In the genomic region with DNA sequence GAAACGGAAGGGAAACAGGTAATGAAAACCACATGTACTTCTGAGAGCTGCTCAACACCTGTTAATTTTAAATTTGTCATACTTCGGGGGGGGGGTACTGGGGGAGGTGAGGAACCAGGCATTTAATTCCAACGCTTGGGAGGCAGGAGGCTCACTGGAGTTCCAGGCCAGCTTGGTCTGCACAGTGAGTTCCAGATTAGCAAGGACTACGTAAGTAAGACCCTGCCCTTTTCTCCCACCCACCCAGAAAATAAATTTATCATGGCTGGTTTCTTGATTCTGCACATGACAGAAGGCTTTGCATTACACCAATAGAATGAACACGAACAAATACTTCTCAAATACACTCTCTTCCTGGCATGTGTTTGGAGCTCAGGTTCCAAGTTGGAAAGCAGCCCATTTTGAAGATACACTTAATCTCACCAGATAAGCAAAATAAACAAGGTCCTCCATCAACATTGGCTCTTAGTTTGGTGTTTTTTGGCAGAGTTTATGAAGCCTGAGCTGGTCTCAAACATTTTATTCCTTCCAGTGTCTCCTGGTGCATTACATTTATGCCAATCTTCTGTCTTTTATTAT, we compare ENCODE assay signal across 8 mouse cellular contexts. TPM values are rescaled to one million over a fixed set of nuclear protein-coding genes. Genes with fewer than 3 reads are reported as not detected.
DNase-seq lines count a peak whose midpoint lies in the region; ATAC-seq and TF ChIP-seq lines count a peak whose summit lies in the region.

No protein-coding gene starts in this region.

- peak overlapping the region; percentile 80 for H3K4me2 ChIP-seq in intestine, embryonic 14.5 days (ENCODE audit: low read length)
- peak overlapping the region; percentile 99 for H3K4me2 ChIP-seq in midbrain, embryonic 12.5 days (replicated peaks)

- no peak for TF ChIP-seq CTCF in testis, adult 2 months (IDR thresholded peaks at IDR 0.05; ENCODE audit: control insufficient read depth, insufficient read depth, insufficient replicate concordance, low read depth, low read length)

- peak overlapping the region; percentile 89 for H3K4me3 ChIP-seq in testis, adult 2 months (ENCODE audit: control insufficient read depth, low read depth, low read length)
- peak overlapping the region; percentile 98 for H3K4me3 ChIP-seq in forebrain, embryonic 10.5 days
- H3K4me3 ChIP-seq in intestine, embryonic 14.5 days (ENCODE audit: low read depth, low read length) = peak overlapping the region; percentile 97
- H3K4me3 ChIP-seq in midbrain, embryonic 12.5 days = peak overlapping the region; percentile 84

- TF ChIP-seq POLR2A in testis, adult 2 months (IDR thresholded peaks at IDR 0.05; ENCODE audit: control insufficient read depth, low read depth, low read length) = no peak

- no peaks in the 10 kb centered on the region for H3K27me3 ChIP-seq in testis, adult 2 months (ENCODE audit: control insufficient read depth, insufficient read depth, low read length)
- H3K27me3 ChIP-seq in forebrain, embryonic 10.5 days (ENCODE audit: poor library complexity, severe bottlenecking) = no peaks in the 10 kb centered on the region
- no peaks in the 10 kb centered on the region for H3K27me3 ChIP-seq in intestine, embryonic 14.5 days (replicated peaks; ENCODE audit: control insufficient read depth, insufficient read depth, low read length)
- H3K27me3 ChIP-seq in midbrain, embryonic 12.5 days = no peaks in the 10 kb centered on the region

- peak overlapping the region; percentile 98 for H3K27ac ChIP-seq in testis, adult 2 months (ENCODE audit: control insufficient read depth, insufficient read depth, low read depth, low read length)
- peak overlapping the region; percentile 95; the same call in 1 of the 2 replicates for H3K27ac ChIP-seq in forebrain, embryonic 10.5 days
- H3K27ac ChIP-seq in intestine, embryonic 14.5 days (ENCODE audit: low read depth) = peak overlapping the region; percentile 90; the same call in 1 of the 2 replicates
- H3K27ac ChIP-seq in midbrain, embryonic 12.5 days (replicated peaks) = no peak overlapping the region

- H3K4me1 ChIP-seq in testis, adult 2 months (ENCODE audit: control insufficient read depth, insufficient read depth, low read length) = no peaks in the 10 kb centered on the region; the same call in 1 of the 2 replicates
- H3K4me1 ChIP-seq in forebrain, embryonic 10.5 days = peaks cover 33% of the 10 kb centered on the region
- peaks cover 20% of the 10 kb centered on the region for H3K4me1 ChIP-seq in intestine, embryonic 14.5 days (replicated peaks; ENCODE audit: control insufficient read depth, insufficient read depth, low read length)
- H3K4me1 ChIP-seq in midbrain, embryonic 12.5 days = peaks cover 31% of the 10 kb centered on the region

- DNase-seq in testis, postnatal 10 days (ENCODE audit: low spot score) = no peak
- DNase-seq in forebrain, embryonic 10.5 days (ENCODE audit: extremely low spot score, low spot score) = no peak
- no peak for DNase-seq in intestine, embryonic 14.5 days (ENCODE audit: low spot score)
- DNase-seq in thymus, postnatal 14 days = no peak
- DNase-seq in kidney, postnatal 10 days = no peak

- H3K9me3 ChIP-seq in forebrain, embryonic 10.5 days = no peaks in the 10 kb centered on the region
- no peaks in the 10 kb centered on the region for H3K9me3 ChIP-seq in intestine, embryonic 14.5 days (ENCODE audit: control insufficient read depth, low read length)
- no peaks in the 10 kb centered on the region for H3K9me3 ChIP-seq in midbrain, embryonic 12.5 days

- ATAC-seq in intestine, embryonic 14.5 days (replicated peaks; ENCODE audit: low FRiP score, low TSS enrichment, low read depth) = no peak
- ATAC-seq in midbrain, embryonic 12.5 days (ENCODE audit: low FRiP score, low read depth) = no peak
- no peak for ATAC-seq in megakaryocyte progenitor cell, adult 5-6 weeks (replicated peaks; ENCODE audit: poor library complexity)

- H3K9ac ChIP-seq in intestine, embryonic 14.5 days (ENCODE audit: low read length) = peak overlapping the region; percentile 56
- H3K9ac ChIP-seq in midbrain, embryonic 12.5 days (replicated peaks) = peak overlapping the region; percentile 78

- WGBS in forebrain, embryonic 10.5 days = 26% methylated on average over 5 of the region's 5 CpGs
- 6% methylated on average over 5 of the region's 5 CpGs for WGBS in intestine, embryonic 14.5 days
- WGBS in midbrain, embryonic 12.5 days = 29% methylated on average over 5 of the region's 5 CpGs

- peaks cover 4% of the 10 kb centered on the region for H3K36me3 ChIP-seq in testis, adult 2 months (ENCODE audit: control insufficient read depth, insufficient read depth, low read length)
- peaks cover 23% of the 10 kb centered on the region for H3K36me3 ChIP-seq in forebrain, embryonic 10.5 days (replicated peaks)
- peaks cover 25% of the 10 kb centered on the region for H3K36me3 ChIP-seq in intestine, embryonic 14.5 days (ENCODE audit: control insufficient read depth, insufficient read depth, low read length)
- H3K36me3 ChIP-seq in midbrain, embryonic 12.5 days = 0 out of 2 replicates have a peak, but pooled peaks cover 2% of the 10 kb centered on the region

RNA-seq across cellular contexts. Expression of gene Med26, which starts 1.3 kb away (rescaled TPM):
- 80.0 and 95.3 TPM in 2 replicates for polyA plus RNA-seq in testis, adult 2 months (2012; rRNA removed)
- 19.4 and 20.1 TPM in 2 replicates for polyA plus RNA-seq in forebrain, embryonic 10.5 days (2016; fragmentation: Nextera tagmentation; extraction: Ambion mirVana)
- polyA plus RNA-seq in intestine, embryonic 14.5 days (2014; fragmentation: Nextera tagmentation; extraction: Ambion mirVana) = 13.9 and 14.9 TPM in 2 replicates
- polyA plus RNA-seq in midbrain, embryonic 12.5 days (2016; fragmentation: Nextera tagmentation; extraction: Ambion mirVana) = 19.1 and 19.6 TPM in 2 replicates
- 10.0 and 12.0 TPM in 2 replicates for total RNA-seq in megakaryocyte progenitor cell, adult 5-6 weeks (2015)
- 8.6 and 9.9 TPM in 2 replicates for total RNA-seq in megakaryocyte progenitor cell, adult 5-6 weeks (2017)

RNA-seq across cellular contexts. Expression of gene Smim7, which starts 21.5 kb away (rescaled TPM):
- 12.7 and 14.0 TPM in 2 replicates for polyA plus RNA-seq in testis, adult 2 months (2012; rRNA removed)
- 105 and 106 TPM in 2 replicates for polyA plus RNA-seq in forebrain, embryonic 10.5 days (2016; fragmentation: Nextera tagmentation; extraction: Ambion mirVana)
- 129 and 137 TPM in 2 replicates for polyA plus RNA-seq in intestine, embryonic 14.5 days (2014; fragmentation: Nextera tagmentation; extraction: Ambion mirVana)
- 127 and 128 TPM in 2 replicates for polyA plus RNA-seq in midbrain, embryonic 12.5 days (2016; fragmentation: Nextera tagmentation; extraction: Ambion mirVana)
- 45.9 and 54.0 TPM in 2 replicates for total RNA-seq in megakaryocyte progenitor cell, adult 5-6 weeks (2015)
- total RNA-seq in megakaryocyte progenitor cell, adult 5-6 weeks (2017) = 47.5 and 52.1 TPM in 2 replicates

RNA-seq across cellular contexts. Expression of gene Tmem38a, which starts 22.5 kb away (rescaled TPM):
- polyA plus RNA-seq in testis, adult 2 months (2012; rRNA removed) = 2.6 and 3.1 TPM in 2 replicates
- polyA plus RNA-seq in forebrain, embryonic 10.5 days (2016; fragmentation: Nextera tagmentation; extraction: Ambion mirVana) = 8.6 and 10.4 TPM in 2 replicates
- polyA plus RNA-seq in intestine, embryonic 14.5 days (2014; fragmentation: Nextera tagmentation; extraction: Ambion mirVana) = 15.7 and 17.8 TPM in 2 replicates
- polyA plus RNA-seq in midbrain, embryonic 12.5 days (2016; fragmentation: Nextera tagmentation; extraction: Ambion mirVana) = 11.0 and 13.5 TPM in 2 replicates
- 0.42 and 1.1 TPM in 2 replicates for total RNA-seq in megakaryocyte progenitor cell, adult 5-6 weeks (2015)
- 0.58 and 1.6 TPM in 2 replicates for total RNA-seq in megakaryocyte progenitor cell, adult 5-6 weeks (2017)

RNA-seq across cellular contexts. Expression of gene Slc35e1, which starts 57.0 kb away (rescaled TPM):
- polyA plus RNA-seq in testis, adult 2 months (2012; rRNA removed) = 9.1 and 10.4 TPM in 2 replicates
- polyA plus RNA-seq in forebrain, embryonic 10.5 days (2016; fragmentation: Nextera tagmentation; extraction: Ambion mirVana) = 14.0 and 15.3 TPM in 2 replicates
- 11.2 and 13.5 TPM in 2 replicates for polyA plus RNA-seq in intestine, embryonic 14.5 days (2014; fragmentation: Nextera tagmentation; extraction: Ambion mirVana)
- polyA plus RNA-seq in midbrain, embryonic 12.5 days (2016; fragmentation: Nextera tagmentation; extraction: Ambion mirVana) = 23.0 and 24.3 TPM in 2 replicates
- total RNA-seq in megakaryocyte progenitor cell, adult 5-6 weeks (2015) = 27.3 and 40.7 TPM in 2 replicates
- total RNA-seq in megakaryocyte progenitor cell, adult 5-6 weeks (2017) = 26.8 and 30.3 TPM in 2 replicates
